Mouse (Mus musculus): ENCODE data around the gene Crispld2.

Gene Crispld2

GRCm38 (mm10) chr8:120001712-120002111 is 9.5 kb downstream of the Crispld2 start:
- no peak for DNase-seq

- no peak for DNase-seq
These were observed 10.1 kb downstream of the Crispld2 start for GRCm38 (mm10) chr8:120002348-120002747.

GRCm38 (mm10) chr8:120004154-120004702 is 12.0 kb downstream of the Crispld2 start:
- DNase-seq, result no peak

- DNase-seq, result no peak
These were observed 12.6 kb downstream of the Crispld2 start for GRCm38 (mm10) chr8:120004705-120005381.

- DNase-seq, result no peak
These were observed 14.5 kb downstream of the Crispld2 start for GRCm38 (mm10) chr8:120006645-120007160.

- DNase-seq, result no peak
These were observed 14.9 kb downstream of the Crispld2 start for GRCm38 (mm10) chr8:120007178-120007577.

- no peak for DNase-seq
These were observed 17.0 kb downstream of the Crispld2 start for GRCm38 (mm10) chr8:120009284-120009683.

- no peak for DNase-seq
These were observed 20.3 kb downstream of the Crispld2 start for GRCm38 (mm10) chr8:120012491-120012890.

GRCm38 (mm10) chr8:120012927-120013326 is 20.7 kb downstream of the Crispld2 start:
- DNase-seq, result no peak

GRCm38 (mm10) chr8:120014267-120015023 is 22.2 kb downstream of the Crispld2 start:
- no peak for DNase-seq

- no peak for DNase-seq
These were observed 23.7 kb downstream of the Crispld2 start for GRCm38 (mm10) chr8:120015916-120016315.

GRCm38 (mm10) chr8:120016424-120016823 is 24.2 kb downstream of the Crispld2 start:
- no peak for DNase-seq

GRCm38 (mm10) chr8:120017349-120017748 is 25.1 kb downstream of the Crispld2 start:
- no peak for DNase-seq

GRCm38 (mm10) chr8:120017786-120018185 is 25.5 kb downstream of the Crispld2 start:
- DNase-seq, result no peak

- DNase-seq, result no peak
These were observed 26.1 kb downstream of the Crispld2 start for GRCm38 (mm10) chr8:120018379-120018778.

GRCm38 (mm10) chr8:120019297-120019696 is 27.1 kb downstream of the Crispld2 start:
- no peak for DNase-seq

- DNase-seq, result no peak
These were observed 28.1 kb downstream of the Crispld2 start for GRCm38 (mm10) chr8:120020298-120020697.

- DNase-seq, result no peak
These were observed 34.0 kb downstream of the Crispld2 start for GRCm38 (mm10) chr8:120026199-120026598.

- no peak for DNase-seq
These were observed 34.8 kb downstream of the Crispld2 start for GRCm38 (mm10) chr8:120026991-120027390.

GRCm38 (mm10) chr8:120030447-120030846 is 38.2 kb downstream of the Crispld2 start:
- DNase-seq, result no peak

- no peak for DNase-seq
These were observed 40.4 kb downstream of the Crispld2 start for GRCm38 (mm10) chr8:120032549-120033208.

GRCm38 (mm10) chr8:120034471-120034870 is 42.2 kb downstream of the Crispld2 start:
- no peak for DNase-seq

GRCm38 (mm10) chr8:120036111-120036510 is 43.9 kb downstream of the Crispld2 start:
- no peak for DNase-seq

Measured in right cerebral cortex, postnatal 25 days (tissue).